Mouse (Mus musculus) E14TG2a.4 (cell line): Measurements from ENCODE around the gene Atp6ap2.

Experiments
- CTCF ChIP-seq: conservative IDR thresholded peaks from 2 replicates; pipeline ENCODE4 v1.5.1; 2014; ENCODE audit warnings: low read length
- NANOG ChIP-seq: IDR thresholded peaks from 2 replicates; pipeline ENCODE4 v1.6.1; 2014; ENCODE audit warnings: borderline replicate concordance, low read length, mixed read lengths
- POU5F1 ChIP-seq: IDR thresholded peaks from 2 replicates; pipeline ENCODE4 v1.6.1; 2014; ENCODE audit warnings: low read length, borderline replicate concordance

GRCm38 (mm10) chrX:12571407-12571806, 16.2 kb upstream of the Atp6ap2 start:
- TF ChIP-seq CTCF (no peak), POU5F1 (no peak), NANOG (no peak)
